Mouse (Mus musculus): ENCODE measurements around the gene Adam23.

Adam23 gene

DNA sequence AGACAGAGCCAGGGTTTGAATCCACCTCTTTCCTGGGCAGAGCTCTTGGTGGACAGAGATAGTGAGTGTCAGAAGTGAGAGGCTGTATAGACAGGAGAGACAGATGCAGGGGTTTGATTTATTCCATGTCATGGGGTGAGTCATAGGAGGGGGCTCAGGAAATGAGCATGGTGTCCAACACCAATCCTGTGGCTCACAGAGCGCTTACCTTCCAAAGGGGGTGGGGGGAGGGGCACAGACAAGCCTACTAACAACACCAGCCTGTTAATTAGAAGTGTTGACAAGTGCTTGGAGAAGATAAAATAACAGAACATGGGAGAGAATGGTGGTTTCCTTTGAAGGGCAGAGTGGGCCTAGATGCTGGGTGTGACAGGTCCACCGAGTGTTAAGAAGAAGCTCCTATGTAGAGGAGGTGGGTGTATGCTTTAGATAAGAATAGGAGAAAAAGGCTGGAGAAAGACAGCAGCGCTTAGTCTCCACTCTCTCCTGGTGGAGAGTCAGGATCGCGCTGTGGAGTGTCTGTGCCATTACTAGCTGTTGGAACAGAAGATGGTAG, 7.7 kb downstream of the Adam23 start:
- no peak for DNase-seq (ENCODE audit: low read depth, low spot score)
- Histone ChIP-seq H3K27me3 (ENCODE audit: control insufficient read depth, insufficient read depth, low read length, poor library complexity, severe bottlenecking) (no peaks in the 10 kb centered on the region; the same call in 1 of the 2 replicates), H3K36me3 (ENCODE audit: control insufficient read depth, insufficient read depth, low read length, poor library complexity, severe bottlenecking) (no peaks in the 10 kb centered on the region)

DNA sequence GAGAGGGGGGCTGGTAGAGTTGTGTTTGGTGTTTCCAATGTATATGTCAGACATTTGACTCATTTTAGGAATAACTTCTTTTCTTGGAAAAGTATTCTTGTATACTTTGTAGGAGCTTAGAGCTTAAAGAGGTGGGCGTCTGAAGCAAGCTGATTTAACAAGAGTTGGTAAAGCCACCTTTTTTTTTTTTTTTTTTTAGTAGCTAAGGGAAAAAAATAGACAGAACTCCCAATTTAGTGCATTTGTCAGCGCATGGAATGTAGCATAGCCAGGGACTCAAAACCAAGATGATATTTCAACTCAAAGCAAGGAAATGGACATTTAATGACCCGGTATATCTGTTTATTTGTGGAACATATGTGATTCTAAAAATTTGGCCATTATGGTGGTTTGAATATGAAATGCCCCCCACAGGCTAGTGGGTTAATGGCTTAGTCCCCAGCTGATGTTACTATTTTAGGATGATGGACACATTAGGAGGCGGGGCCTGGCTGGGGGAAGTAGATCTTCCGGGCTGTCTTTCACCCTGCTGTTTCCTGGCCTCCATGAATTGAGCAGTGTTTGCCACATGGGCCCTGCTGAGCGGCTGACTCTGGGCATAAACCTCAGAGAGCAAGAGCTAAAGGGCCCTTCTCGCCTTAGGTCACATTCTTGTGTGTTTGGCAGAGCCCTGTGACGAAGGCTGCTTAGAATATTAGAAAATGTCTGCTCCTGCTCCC, 12.3 kb downstream of the Adam23 start:
- DNase-seq (ENCODE audit: low read depth, low spot score): no peak
- H3K36me3 ChIP-seq (ENCODE audit: control insufficient read depth, insufficient read depth, low read length, poor library complexity, severe bottlenecking): no peaks in the 10 kb centered on the region
- no peaks in the 10 kb centered on the region; the same call in 1 of the 2 replicates for H3K27me3 ChIP-seq (ENCODE audit: control insufficient read depth, insufficient read depth, low read length, poor library complexity, severe bottlenecking)

DNA sequence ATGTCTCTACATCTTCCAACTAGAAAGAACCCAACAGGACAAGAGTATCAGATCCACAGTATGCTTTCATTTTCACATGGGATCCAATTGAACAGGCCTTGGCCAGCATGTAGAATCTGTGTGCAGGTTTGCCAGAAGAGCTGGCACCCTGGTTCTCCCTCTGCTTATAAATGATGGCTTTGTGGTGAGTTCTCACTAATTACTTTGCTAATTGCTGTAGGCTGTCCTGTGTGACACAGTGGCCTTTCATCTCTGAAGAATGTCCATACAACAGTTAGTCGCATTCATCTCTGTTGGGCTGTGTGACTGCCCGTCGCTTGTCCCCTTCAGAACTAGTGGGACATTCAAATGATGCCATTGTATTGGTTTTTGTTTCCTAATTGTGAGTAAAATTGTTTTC, 13.5 kb downstream of the Adam23 start:
- Histone ChIP-seq H3K36me3 (ENCODE audit: control insufficient read depth, insufficient read depth, low read length, poor library complexity, severe bottlenecking) (no peaks in the 10 kb centered on the region), H3K27me3 (ENCODE audit: control insufficient read depth, insufficient read depth, low read length, poor library complexity, severe bottlenecking) (no peaks in the 10 kb centered on the region; the same call in 1 of the 2 replicates)
- DNase-seq (ENCODE audit: low read depth, low spot score): no peak

DNA sequence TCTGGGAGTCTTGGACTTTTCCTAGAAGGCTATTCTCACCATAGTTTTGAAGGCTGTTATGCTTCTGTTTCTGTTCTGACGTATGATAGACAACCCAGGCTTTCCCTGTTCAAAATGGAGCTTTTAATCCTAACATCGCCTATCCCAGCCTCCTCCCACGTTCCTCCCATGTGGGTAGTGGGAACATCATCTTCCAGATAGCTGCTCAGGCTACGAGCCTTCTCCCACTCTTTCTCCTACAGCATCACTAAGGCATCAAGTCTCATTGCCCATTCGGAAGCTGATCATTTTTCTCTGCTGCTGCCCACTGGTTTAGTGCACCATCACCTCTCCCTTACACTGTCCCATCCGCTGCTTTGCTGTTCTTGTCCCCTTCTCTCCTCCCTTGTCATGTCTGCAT, 14.2 kb downstream of the Adam23 start:
- H3K36me3 ChIP-seq (ENCODE audit: control insufficient read depth, insufficient read depth, low read length, poor library complexity, severe bottlenecking): no peaks in the 10 kb centered on the region
- no peaks in the 10 kb centered on the region; the same call in 1 of the 2 replicates for H3K27me3 ChIP-seq (ENCODE audit: control insufficient read depth, insufficient read depth, low read length, poor library complexity, severe bottlenecking)
- DNase-seq (ENCODE audit: low read depth, low spot score): no peak

DNA sequence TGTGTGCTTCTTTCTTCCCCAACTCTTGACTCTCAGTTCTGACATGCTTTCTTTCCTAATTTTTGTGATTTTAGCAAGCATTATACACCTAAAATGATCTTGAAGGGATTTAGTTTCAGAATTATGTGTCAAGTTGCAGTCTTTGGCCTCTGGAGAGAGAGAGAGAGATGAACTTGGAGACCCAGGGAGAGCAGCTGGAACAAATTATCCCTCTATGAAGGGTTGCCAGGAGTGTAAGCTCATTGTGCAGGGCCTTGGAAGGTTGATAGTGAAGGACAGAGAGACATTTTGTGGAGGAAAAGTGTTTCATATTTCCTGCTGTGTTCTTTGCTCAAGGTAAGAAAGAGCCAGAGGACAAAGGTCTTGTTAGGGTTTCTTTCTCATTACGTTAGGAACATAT, 18.8 kb downstream of the Adam23 start:
- Histone ChIP-seq H3K36me3 (ENCODE audit: control insufficient read depth, insufficient read depth, low read length, poor library complexity, severe bottlenecking) (no peaks in the 10 kb centered on the region), H3K27me3 (ENCODE audit: control insufficient read depth, insufficient read depth, low read length, poor library complexity, severe bottlenecking) (no peaks in the 10 kb centered on the region)
- DNase-seq (ENCODE audit: low read depth, low spot score): no peak

DNA sequence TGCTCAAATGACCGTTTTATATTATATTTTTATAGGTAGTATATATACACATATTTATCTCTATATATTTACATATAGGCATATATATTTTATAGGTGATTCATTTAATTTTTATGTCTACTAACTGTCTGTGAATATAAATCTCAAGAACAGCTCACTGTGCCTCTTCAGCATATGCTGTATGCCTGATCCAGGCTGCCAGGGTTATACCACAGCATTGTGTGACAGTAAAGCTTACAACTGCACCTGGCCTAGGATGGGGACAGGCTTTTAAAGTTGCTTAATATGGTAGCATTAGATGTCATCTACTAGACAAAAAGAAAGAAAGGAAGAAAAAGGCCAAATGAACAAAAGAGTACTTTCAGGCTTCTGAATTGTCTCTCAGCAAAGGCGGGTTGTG, 27.6 kb downstream of the Adam23 start:
- no peak for DNase-seq (ENCODE audit: low read depth, low spot score)
- Histone ChIP-seq H3K36me3 (ENCODE audit: control insufficient read depth, insufficient read depth, low read length, poor library complexity, severe bottlenecking) (no peaks in the 10 kb centered on the region), H3K27me3 (ENCODE audit: control insufficient read depth, insufficient read depth, low read length, poor library complexity, severe bottlenecking) (no peaks in the 10 kb centered on the region)

DNA sequence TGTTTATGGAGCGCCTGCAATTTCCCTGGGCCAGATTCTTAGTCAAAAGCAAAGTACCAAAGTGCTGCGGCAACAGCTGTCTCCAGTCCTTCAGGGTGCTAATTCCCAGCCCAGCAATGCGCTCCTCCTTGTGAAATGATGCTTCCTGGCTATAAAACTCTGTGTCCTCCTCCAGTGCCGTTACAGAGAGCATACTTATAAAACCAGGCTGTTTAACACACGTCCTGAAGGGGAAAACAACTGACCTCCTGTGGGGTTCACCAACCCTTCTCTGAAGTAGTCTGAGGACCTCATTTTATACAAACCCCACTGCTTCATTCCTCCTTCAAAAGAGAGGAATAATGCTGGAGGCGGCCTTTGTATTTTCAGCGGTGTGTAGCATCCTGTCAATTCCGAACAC, 28.0 kb downstream of the Adam23 start:
- Histone ChIP-seq H3K36me3 (ENCODE audit: control insufficient read depth, insufficient read depth, low read length, poor library complexity, severe bottlenecking) (no peaks in the 10 kb centered on the region), H3K27me3 (ENCODE audit: control insufficient read depth, insufficient read depth, low read length, poor library complexity, severe bottlenecking) (no peaks in the 10 kb centered on the region)
- no peak for DNase-seq (ENCODE audit: low read depth, low spot score)

DNA sequence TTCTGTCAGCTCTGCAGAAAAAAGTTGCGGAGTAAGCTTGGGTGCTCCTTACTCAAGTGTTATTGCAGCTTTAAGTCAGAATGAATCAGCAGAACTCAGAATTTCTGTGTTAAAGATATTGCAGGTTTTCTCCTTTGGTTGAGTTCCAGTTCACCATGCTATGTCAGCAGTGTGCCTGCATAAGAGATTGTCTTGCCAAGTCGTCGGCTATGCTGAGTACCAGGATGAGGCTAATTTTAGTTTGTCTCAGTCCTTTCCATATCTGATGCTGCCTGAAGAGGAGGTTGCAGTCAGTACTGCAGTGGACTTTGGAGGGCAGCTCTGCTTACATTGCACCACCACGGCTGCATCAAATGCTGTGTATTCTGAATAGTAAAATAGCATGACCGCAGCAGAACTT, 33.3 kb downstream of the Adam23 start:
- DNase-seq (ENCODE audit: low read depth, low spot score): no peak
- no peaks in the 10 kb centered on the region for H3K27me3 ChIP-seq (ENCODE audit: control insufficient read depth, insufficient read depth, low read length, poor library complexity, severe bottlenecking)

DNA sequence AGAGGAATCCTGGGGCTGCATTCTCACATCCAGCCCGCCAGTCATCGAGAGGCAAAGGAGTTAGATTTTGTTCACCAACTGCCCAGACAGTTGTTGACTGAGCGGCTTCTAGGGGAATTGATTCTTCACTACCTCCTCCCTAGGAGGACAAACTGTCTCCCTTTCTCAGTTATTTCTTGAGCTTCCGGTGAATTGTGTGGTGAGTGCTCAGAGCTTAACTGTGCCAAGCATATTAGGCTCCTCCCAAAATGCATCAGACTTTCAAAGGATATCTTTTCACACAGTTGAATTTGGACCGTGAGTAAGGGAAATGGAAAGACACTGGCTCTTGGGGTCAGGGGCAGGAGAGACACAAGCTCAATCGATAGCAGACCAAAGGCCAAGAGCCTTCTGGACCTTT, 39.0 kb downstream of the Adam23 start:
- Histone ChIP-seq H3K36me3 (ENCODE audit: control insufficient read depth, insufficient read depth, low read length, poor library complexity, severe bottlenecking) (no peaks in the 10 kb centered on the region), H3K27me3 (ENCODE audit: control insufficient read depth, insufficient read depth, low read length, poor library complexity, severe bottlenecking) (no peaks in the 10 kb centered on the region)
- no peak for DNase-seq (ENCODE audit: low read depth, low spot score)

More for the DNA sequence above, 33.3 kb downstream of the Adam23 start:
- no peaks in the 10 kb centered on the region for H3K36me3 ChIP-seq (ENCODE audit: control insufficient read depth, insufficient read depth, low read length, poor library complexity, severe bottlenecking)

DNA sequence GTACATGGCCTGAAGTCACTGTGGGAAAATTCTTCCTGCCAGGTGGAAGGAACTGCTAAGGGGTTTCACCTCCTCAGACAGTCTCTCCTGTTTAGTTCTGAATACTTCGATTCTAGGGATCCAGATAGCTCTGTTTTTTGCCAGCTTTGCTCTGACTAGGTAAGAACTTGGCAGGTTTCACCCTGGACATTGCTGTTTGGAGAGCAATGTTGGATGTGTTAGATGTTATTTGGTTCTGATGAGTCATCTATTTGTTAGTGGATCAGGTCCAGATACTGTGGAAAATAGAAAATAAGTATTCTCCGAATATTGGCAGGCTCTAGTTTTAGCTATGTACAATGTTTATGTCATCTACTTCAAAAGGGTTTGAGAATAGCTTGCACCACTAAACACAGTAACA, 41.0 kb downstream of the Adam23 start:
- H3K36me3 ChIP-seq (ENCODE audit: control insufficient read depth, insufficient read depth, low read length, poor library complexity, severe bottlenecking): no peaks in the 10 kb centered on the region
- no peak for DNase-seq (ENCODE audit: low read depth, low spot score)
- H3K27me3 ChIP-seq (ENCODE audit: control insufficient read depth, insufficient read depth, low read length, poor library complexity, severe bottlenecking): no peaks in the 10 kb centered on the region

DNA sequence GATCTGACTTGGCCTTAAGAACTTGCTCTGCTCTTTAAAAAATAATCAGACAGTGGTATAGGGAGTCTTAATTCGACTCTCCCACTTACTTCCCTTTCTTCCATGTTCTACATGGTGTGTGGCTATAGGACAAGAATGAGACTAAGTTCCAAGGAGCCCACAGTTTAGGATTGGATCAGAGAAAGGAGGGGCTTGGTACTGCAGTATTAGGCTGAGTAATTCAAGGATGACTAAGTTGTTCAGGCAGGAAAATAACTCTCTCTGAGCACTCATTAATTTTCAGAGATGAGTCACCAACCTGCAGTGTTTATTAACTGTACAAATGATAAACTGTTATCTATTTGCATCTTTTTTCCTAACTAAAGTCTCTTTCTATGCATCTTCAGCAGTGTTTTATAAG, 45.3 kb downstream of the Adam23 start:
- DNase-seq (ENCODE audit: low read depth, low spot score): no peak
- H3K27me3 ChIP-seq (ENCODE audit: control insufficient read depth, insufficient read depth, low read length, poor library complexity, severe bottlenecking): no peaks in the 10 kb centered on the region
- H3K36me3 ChIP-seq (ENCODE audit: control insufficient read depth, insufficient read depth, low read length, poor library complexity, severe bottlenecking): no peaks in the 10 kb centered on the region

DNA sequence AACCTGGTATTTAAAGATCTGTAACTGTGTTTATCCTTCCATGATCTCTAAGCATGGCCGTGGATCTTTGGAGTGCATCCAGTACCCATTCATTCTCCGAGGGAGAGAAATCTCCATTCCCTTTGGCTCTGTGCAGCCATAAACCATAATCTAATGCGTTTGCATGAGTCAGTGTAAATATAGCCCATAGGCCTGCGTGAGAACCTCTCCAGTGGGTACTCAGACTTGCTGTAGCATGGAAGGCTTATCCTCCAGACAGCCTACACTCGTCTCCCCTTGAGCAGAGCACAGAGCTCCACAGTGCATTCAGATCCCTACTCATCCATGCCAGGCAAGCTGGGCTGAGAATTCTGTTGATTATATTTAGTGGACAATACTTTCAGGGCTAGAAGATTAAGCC, 47.6 kb downstream of the Adam23 start:
- no peak for DNase-seq (ENCODE audit: low read depth, low spot score)
- Histone ChIP-seq H3K36me3 (ENCODE audit: control insufficient read depth, insufficient read depth, low read length, poor library complexity, severe bottlenecking) (no peaks in the 10 kb centered on the region), H3K27me3 (ENCODE audit: control insufficient read depth, insufficient read depth, low read length, poor library complexity, severe bottlenecking) (no peaks in the 10 kb centered on the region)

DNA sequence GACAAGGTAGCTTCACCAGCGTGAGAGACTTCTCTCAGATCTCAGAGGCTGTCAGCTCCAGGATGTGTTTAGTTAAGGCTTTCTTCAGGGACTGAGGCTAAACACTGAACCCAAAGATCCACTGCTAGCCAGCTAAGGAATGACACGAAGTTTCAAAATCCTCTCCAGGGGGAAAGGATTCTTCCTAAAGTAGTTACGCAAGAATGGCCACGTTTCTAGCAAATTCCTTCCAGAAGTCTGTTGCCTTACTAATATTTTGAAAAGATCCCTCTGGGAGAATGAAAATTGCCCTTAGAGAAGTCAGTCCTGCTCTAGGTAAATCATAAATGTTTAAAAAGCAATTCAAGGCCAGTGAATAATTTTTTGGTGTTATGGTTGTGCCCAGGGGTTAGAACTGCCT, 61.7 kb downstream of the Adam23 start:
- no peak for DNase-seq (ENCODE audit: low read depth, low spot score)
- Histone ChIP-seq H3K27me3 (ENCODE audit: control insufficient read depth, insufficient read depth, low read length, poor library complexity, severe bottlenecking) (no peaks in the 10 kb centered on the region), H3K36me3 (ENCODE audit: control insufficient read depth, insufficient read depth, low read length, poor library complexity, severe bottlenecking) (no peaks in the 10 kb centered on the region)

DNA sequence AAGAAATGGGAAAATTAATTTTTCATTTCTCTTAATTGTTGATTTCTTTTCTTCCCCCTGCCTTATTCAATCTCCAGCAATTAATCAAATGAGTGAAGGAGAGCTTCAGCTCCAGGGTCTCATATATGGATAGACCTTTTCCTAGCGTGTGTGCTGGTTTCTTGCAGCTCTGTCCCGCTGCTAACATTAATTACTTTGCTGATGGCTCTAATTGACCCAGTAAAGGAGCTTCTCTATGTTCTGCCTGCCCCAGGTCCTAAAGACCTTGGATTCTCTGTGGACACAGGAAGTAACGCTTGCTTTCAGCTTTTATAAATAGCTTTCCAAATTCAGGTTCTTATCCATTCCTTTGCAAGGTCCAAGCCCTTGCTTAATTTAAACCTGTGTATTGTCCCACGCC, 63.1 kb downstream of the Adam23 start:
- Histone ChIP-seq H3K27me3 (ENCODE audit: control insufficient read depth, insufficient read depth, low read length, poor library complexity, severe bottlenecking) (no peaks in the 10 kb centered on the region), H3K36me3 (ENCODE audit: control insufficient read depth, insufficient read depth, low read length, poor library complexity, severe bottlenecking) (no peaks in the 10 kb centered on the region)
- no peak for DNase-seq (ENCODE audit: low read depth, low spot score)

DNA sequence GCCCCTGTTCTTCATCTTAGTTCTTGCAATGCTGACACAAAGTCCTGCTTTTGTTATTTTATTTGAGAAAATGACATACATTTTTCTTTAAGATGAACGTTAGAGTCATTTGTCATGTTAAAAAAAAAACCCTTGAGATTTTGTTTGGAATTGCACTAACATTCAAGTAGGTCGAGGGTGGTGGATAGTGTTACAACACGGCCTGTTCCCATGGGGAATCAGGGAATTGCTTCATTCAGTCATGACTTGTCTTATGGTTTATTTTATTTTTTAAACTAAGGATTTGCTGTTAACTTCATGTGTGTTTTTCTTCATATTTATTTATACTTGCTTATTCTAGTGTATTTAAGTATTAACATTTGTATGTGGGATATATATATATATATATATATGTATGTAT, 65.7 kb downstream of the Adam23 start:
- no peaks in the 10 kb centered on the region for H3K36me3 ChIP-seq (ENCODE audit: control insufficient read depth, insufficient read depth, low read length, poor library complexity, severe bottlenecking)
- DNase-seq (ENCODE audit: low read depth, low spot score): no peak
- H3K27me3 ChIP-seq (ENCODE audit: control insufficient read depth, insufficient read depth, low read length, poor library complexity, severe bottlenecking): no peaks in the 10 kb centered on the region

DNA sequence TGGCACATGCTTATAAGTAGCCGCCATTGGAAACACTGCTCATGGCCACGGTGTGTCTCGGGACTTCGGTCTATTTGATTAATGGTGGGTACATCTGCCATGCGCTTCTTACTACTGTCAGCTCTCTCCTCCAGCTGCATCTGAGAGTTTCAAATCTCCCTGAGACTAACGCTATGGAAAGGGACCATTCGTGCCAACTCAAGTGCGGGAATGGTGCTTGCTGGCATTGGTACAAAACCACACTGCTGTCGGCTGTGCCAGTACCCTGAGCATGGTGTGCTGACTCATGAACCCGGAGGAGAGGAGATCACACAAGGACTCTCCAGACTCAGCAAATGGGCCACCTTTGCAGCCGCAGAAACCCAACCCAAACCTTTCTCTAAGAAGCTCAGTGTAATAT, 72.1 kb downstream of the Adam23 start:
- Histone ChIP-seq H3K36me3 (ENCODE audit: control insufficient read depth, insufficient read depth, low read length, poor library complexity, severe bottlenecking) (no peaks in the 10 kb centered on the region), H3K27me3 (ENCODE audit: control insufficient read depth, insufficient read depth, low read length, poor library complexity, severe bottlenecking) (no peaks in the 10 kb centered on the region)
- no peak for DNase-seq (ENCODE audit: low read depth, low spot score)
